Mouse (Mus musculus) liver, embryonic 16.5 days (tissue): ENCODE results near the gene Tmem208. TPM values are rescaled to one million over a fixed set of nuclear protein-coding genes. Genes with fewer than 3 reads are reported as not detected.

Source experiments
- ATAC-seq: fragments of 200-750 bp; cut with Nextera tagmentation; 2 replicates; pipeline ENCODE4 v1.8.0; 2017; ENCODE audit warnings: low read depth, mild to moderate bottlenecking, moderate number of reproducible peaks, moderate library complexity
- H3K27ac ChIP-seq: fragments of 300-500 bp; sonication (generic); 2 replicates; pipeline ENCODE4 v1.5.1; 2014; ENCODE audit warnings: mild to moderate bottlenecking, low read length
- H3K27me3 ChIP-seq: fragments of 300-500 bp; sonication (generic); 2 replicates; pipeline ENCODE4 v1.6.1; 2014; ENCODE audit warnings: low read depth, low read length, mixed read lengths; ENCODE audit not compliant: control insufficient read depth, insufficient read depth
- H3K36me3 ChIP-seq: fragments of 300-500 bp; sonication (generic); 2 replicates; pipeline ENCODE4 v1.6.1; 2014; ENCODE audit warnings: mild to moderate bottlenecking; ENCODE audit not compliant: control insufficient read depth, insufficient read depth
- H3K4me1 ChIP-seq: fragments of 300-500 bp; sonication (generic); 2 replicates; pipeline ENCODE4 v1.6.1; 2014; ENCODE audit warnings: low read depth, low read length, mixed read lengths; ENCODE audit not compliant: control insufficient read depth
- H3K4me2 ChIP-seq: fragments of 300-500 bp; sonication (generic); 2 replicates; pipeline ENCODE4 v1.6.1; 2014; ENCODE audit warnings: low read depth, low read length, mixed read lengths
- H3K4me3 ChIP-seq: fragments of 300-500 bp; sonication (generic); 2 replicates; pipeline ENCODE4 v1.5.1; 2014; ENCODE audit warnings: low read depth, mild to moderate bottlenecking, low read length
- H3K9ac ChIP-seq: fragments of 300-500 bp; sonication (generic); 2 replicates; pipeline ENCODE4 v1.6.1; 2014; ENCODE audit warnings: low read depth, low read length
- H3K9me3 ChIP-seq: fragments of 300-500 bp; sonication (generic); replicated peaks from 2 replicates; pipeline ENCODE4 v1.6.1; 2016; ENCODE audit warnings: low read length; ENCODE audit not compliant: control insufficient read depth
- WGBS: fragments of 180-500 bp; shearing (Covaris S2); extraction: QIAGEN DNeasy Blood & Tissue Kit; methylation state at CpG from one replicate; pipeline ENCODE4 v1.1.7; 2014; ENCODE audit not compliant: insufficient replicate concordance; 5-methylcytosine and 5-hydroxymethylcytosine counted together
- microRNA counts: library from miRNA; unstranded; fragments of <30 nt; microRNA quantifications from one replicate; lab custom pipeline; 2016
- microRNA-seq: library from miRNA; unstranded; fragments of <30 nt; microRNA quantifications from one replicate; pipeline ENCODE4, GENCODE M21; 2016
- polyA plus RNA-seq: library from polyadenylated mRNA; unstranded; fragments of >200 nt; fragmentation: Nextera tagmentation; extraction: Ambion mirVana; gene quantifications from 2 replicates; pipeline ENCODE4 v1.2.1, GENCODE M21; 2015

The Tmem208 gene
- polyA plus RNA-seq, 1 experiment from 2014 or later: 82.0 TPM

GRCm38 (mm10) chr8:105373032-105373431 is 46.9 kb downstream of the Tmem208 start, which contains the start of gene Plekhg4:
Plekhg4 (plus strand) TSS chr8:105373274.
- Histone ChIP-seq H3K27ac (no peak within 1 kb of the TSS), H3K9ac (no peak within 1 kb of the TSS), H3K4me1 (no peaks in the 10 kb centered on the region), H3K9me3 (no peaks in the 10 kb centered on the region), H3K4me3 (no peak within 1 kb of the TSS), H3K36me3 (no peaks in the 10 kb centered on the region), H3K4me2 (no peak within 1 kb of the TSS), H3K27me3 (no peaks in the 10 kb centered on the region)
- WGBS: 43% methylated on average over 2 of the region's 2 CpGs
- ATAC-seq: no peak

GRCm38 (mm10) chr8:105374513-105374966 is 48.4 kb downstream of the Tmem208 start:
- Histone ChIP-seq H3K9me3 (no peaks in the 10 kb centered on the region), H3K27ac (no peak overlapping the region), H3K36me3 (no peaks in the 10 kb centered on the region), H3K4me3 (no peak overlapping the region), H3K27me3 (no peaks in the 10 kb centered on the region), H3K4me2 (no peak overlapping the region; the same call in 1 of the 2 replicates), H3K4me1 (no peaks in the 10 kb centered on the region), H3K9ac (no peak overlapping the region)
- WGBS: 25% methylated on average over 33 of the region's 33 CpGs
- peak; percentile 37; the same call in 1 of the 2 replicates for ATAC-seq

- no peak overlapping the region for H3K9ac ChIP-seq
- H3K27me3 ChIP-seq: no peaks in the 10 kb centered on the region
- WGBS: 65% methylated on average over 19 of the region's 19 CpGs
- H3K4me1 ChIP-seq: no peaks in the 10 kb centered on the region
- no peak for ATAC-seq
- no peak overlapping the region for H3K27ac ChIP-seq
- no peaks in the 10 kb centered on the region for H3K36me3 ChIP-seq
- H3K9me3 ChIP-seq: no peaks in the 10 kb centered on the region
- no peak overlapping the region for H3K4me2 ChIP-seq
- H3K4me3 ChIP-seq: no peak overlapping the region
Observed at GRCm38 (mm10) chr8:105378673-105379072, 52.5 kb downstream of the Tmem208 start.

- Histone ChIP-seq H3K27ac (no peak overlapping the region), H3K4me2 (no peak overlapping the region), H3K4me3 (no peak overlapping the region), H3K36me3 (no peaks in the 10 kb centered on the region), H3K9ac (no peak overlapping the region), H3K27me3 (no peaks in the 10 kb centered on the region), H3K9me3 (no peaks in the 10 kb centered on the region), H3K4me1 (no peaks in the 10 kb centered on the region)
- 76% methylated on average over 12 of the region's 12 CpGs for WGBS
- ATAC-seq: no peak
Observed at GRCm38 (mm10) chr8:105380308-105380707, 54.2 kb downstream of the Tmem208 start.

GRCm38 (mm10) chr8:105384070-105384469 is 57.9 kb downstream of the Tmem208 start:
- no peak overlapping the region for H3K27ac ChIP-seq
- no peak overlapping the region for H3K9ac ChIP-seq
- H3K4me3 ChIP-seq: no peak overlapping the region
- no peaks in the 10 kb centered on the region for H3K9me3 ChIP-seq
- WGBS: 78% methylated on average over 2 of the region's 2 CpGs
- H3K4me1 ChIP-seq: no peaks in the 10 kb centered on the region
- H3K4me2 ChIP-seq: no peak overlapping the region
- no peaks in the 10 kb centered on the region for H3K27me3 ChIP-seq
- no peak for ATAC-seq
- no peaks in the 10 kb centered on the region for H3K36me3 ChIP-seq

MicroRNAs within 50 kb of the gene (microRNA counts, 519-probe panel; counts per million panel counts)
- microRNA mmu-miR-328 (lab: Ali Mortazavi, UCI): 1,734 counts per million, percentile 19 among the panel's probes with 10 or more counts

Small RNA genes within 50 kb of the gene (microRNA-seq; reads per million reads assigned to microRNA genes)
- gene Gm27320 (not detected), gene Mir328 (319 reads per million, percentile 66 among the genes with 10 or more reads in this experiment)

Other genes with a start within 250 kb of the Tmem208 start
- gene Ces3b, start 242.6 kb upstream of the Tmem208 start, polyA plus RNA-seq: not detected in 2 replicates
- gene Ces4a, start 194.6 kb upstream of the Tmem208 start, polyA plus RNA-seq: not detected in 2 replicates
- gene Cbfb, start 155.7 kb upstream of the Tmem208 start, polyA plus RNA-seq: 6.6 and 7.5 TPM in 2 replicates
- 18.7 and 19.7 TPM in 2 replicates for gene D230025D16Rik, start 101.2 kb upstream of the Tmem208 start, polyA plus RNA-seq
- gene B3gnt9, start 71.2 kb upstream of the Tmem208 start, polyA plus RNA-seq: 2.1 and 2.5 TPM in 2 replicates
- gene Tradd, start 61.7 kb upstream of the Tmem208 start, polyA plus RNA-seq: 12.5 and 14.0 TPM in 2 replicates
- 1.4 TPM in 2 replicates for gene Fbxl8, start 61.7 kb upstream of the Tmem208 start, polyA plus RNA-seq
- gene Hsf4, start 56.6 kb upstream of the Tmem208 start, polyA plus RNA-seq: 0.08 and 0.09 TPM in 2 replicates
- gene Nol3, start 50.2 kb upstream of the Tmem208 start, polyA plus RNA-seq: 0.12 and 0.19 TPM in 2 replicates
- gene 4931428F04Rik, start 36.5 kb upstream of the Tmem208 start, polyA plus RNA-seq: 0.55 and 0.84 TPM in 2 replicates
- gene Exoc3l, start 30.3 kb upstream of the Tmem208 start, polyA plus RNA-seq: 5.9 and 6.5 TPM in 2 replicates
- gene E2f4, start 28.7 kb upstream of the Tmem208 start, polyA plus RNA-seq: 169 and 187 TPM in 2 replicates
- 4.7 and 5.3 TPM in 2 replicates for gene Elmo3, start 20.8 kb upstream of the Tmem208 start, polyA plus RNA-seq
- gene Lrrc29, start 76 bp upstream of the Tmem208 start, polyA plus RNA-seq: 11.1 and 12.5 TPM in 2 replicates
- gene Fhod1, start 21.6 kb downstream of the Tmem208 start, polyA plus RNA-seq: 0.46 and 0.60 TPM in 2 replicates
- 0.13 TPM in 2 replicates for gene Slc9a5, start 22.5 kb downstream of the Tmem208 start, polyA plus RNA-seq
- gene Plekhg4, start 46.9 kb downstream of the Tmem208 start, polyA plus RNA-seq: not detected in 2 replicates
- not detected in 2 replicates for gene Kctd19, start 87.1 kb downstream of the Tmem208 start, polyA plus RNA-seq
- 0.09 TPM in 1 of 2 replicates, not detected in the other for gene Lrrc36, start 87.2 kb downstream of the Tmem208 start, polyA plus RNA-seq
- gene Tppp3, start 145.2 kb downstream of the Tmem208 start, polyA plus RNA-seq: 2.8 and 5.9 TPM in 2 replicates
- gene Zdhhc1, start 170.5 kb downstream of the Tmem208 start, polyA plus RNA-seq: 1.6 and 2.2 TPM in 2 replicates
- 0.34 and 0.66 TPM in 2 replicates for gene Hsd11b2, start 192.4 kb downstream of the Tmem208 start, polyA plus RNA-seq
- gene Atp6v0d1, start 239.7 kb downstream of the Tmem208 start, polyA plus RNA-seq: 51.0 and 54.0 TPM in 2 replicates